Mouse (Mus musculus) lung, postnatal 0 days (tissue): ENCODE measurements around the gene Hist1h4a. TPM values are rescaled to one million over a fixed set of nuclear protein-coding genes. Genes with fewer than 3 reads are reported as not detected.
"Not testable (repeated sequence)": the region's sequence is repeated elsewhere in the genome, so short reads cannot be mapped to it uniquely, and the experiment has no call there.

Source experiments
- ATAC-seq: fragments of 200-750 bp; cut with Nextera tagmentation; 2 replicates; pipeline ENCODE4 v1.8.0; 2017; ENCODE audit warnings: moderate library complexity
- DNase-seq: peaks from one replicate; pipeline ENCODE4 v3.0.0-alpha.2; 2016; ENCODE audit warnings: low spot score
- H3K27ac ChIP-seq: fragments of 300-500 bp; sonication (generic); 2 replicates; pipeline ENCODE4 v1.5.1; 2014; ENCODE audit warnings: antibody characterized with exemption, mild to moderate bottlenecking, low read length, mixed read lengths
- H3K27me3 ChIP-seq: fragments of 300-500 bp; sonication (generic); replicated peaks from 2 replicates; pipeline ENCODE4 v1.6.1; 2014; ENCODE audit warnings: low read length, mixed read lengths; ENCODE audit not compliant: insufficient read depth
- H3K36me3 ChIP-seq: fragments of 300-500 bp; sonication (generic); 2 replicates; pipeline ENCODE4 v1.6.1; 2014; ENCODE audit warnings: low read length, mixed read lengths; ENCODE audit not compliant: insufficient read depth
- H3K4me1 ChIP-seq: fragments of 300-500 bp; sonication (generic); 2 replicates; pipeline ENCODE4 v1.6.1; 2014; ENCODE audit warnings: antibody characterized with exemption, low read depth, low read length, mixed read lengths; ENCODE audit not compliant: insufficient read depth
- H3K4me2 ChIP-seq: fragments of 300-500 bp; sonication (generic); replicated peaks from 2 replicates; pipeline ENCODE4 v1.6.1; 2014; ENCODE audit warnings: low read depth, mild to moderate bottlenecking, low read length, moderate library complexity, mixed read lengths
- H3K4me3 ChIP-seq: fragments of 300-500 bp; sonication (generic); 2 replicates; pipeline ENCODE4 v1.5.1; 2014; ENCODE audit warnings: low read depth, low read length
- H3K9ac ChIP-seq: fragments of 300-500 bp; sonication (generic); replicated peaks from 2 replicates; pipeline ENCODE4 v1.6.1; 2014; ENCODE audit warnings: low read depth, mild to moderate bottlenecking
- H3K9me3 ChIP-seq: fragments of 300-500 bp; sonication (generic); 2 replicates; pipeline ENCODE4 v1.6.1; 2016; ENCODE audit warnings: low read length, mixed read lengths
- CTCF ChIP-seq: IDR thresholded peaks from 2 replicates; pipeline ENCODE4 v1.5.1; 2016; ENCODE audit warnings: antibody characterized with exemption, mild to moderate bottlenecking
- EP300 ChIP-seq: IDR thresholded peaks from 2 replicates; pipeline ENCODE4 v1.6.1; 2016; ENCODE audit warnings: antibody characterized with exemption, mild to moderate bottlenecking, control low read depth
- WGBS: fragments of 180-500 bp; shearing (Covaris S2); extraction: QIAGEN DNeasy Blood & Tissue Kit; methylation state at CpG from one replicate; pipeline ENCODE4 v1.1.7; 2014; 5-methylcytosine and 5-hydroxymethylcytosine counted together
- polyA plus RNA-seq: library from polyadenylated mRNA; unstranded; fragments of >200 nt; fragmentation: Nextera tagmentation; extraction: Ambion mirVana; gene quantifications from 2 replicates; pipeline ENCODE4 v1.2.1, GENCODE M21; 2015

The Hist1h4a gene
- polyA plus RNA-seq, 1 experiment from 2014 or later: 0.26 TPM

GRCm38 (mm10) chr13:23764324-23765171 is 3.5 kb upstream of the Hist1h4a start:
- no peak for TF ChIP-seq CTCF
- TF ChIP-seq EP300: no peak
- no peaks in the 10 kb centered on the region for H3K27me3 ChIP-seq
- peaks cover 12% of the 10 kb centered on the region for H3K4me1 ChIP-seq
- WGBS: 38% methylated on average over 10 of the region's 12 CpGs
- peak overlapping the region; percentile 64; the same call in 1 of the 2 replicates for H3K9ac ChIP-seq
- H3K4me3 ChIP-seq: no peak overlapping the region
- no peak overlapping the region for H3K27ac ChIP-seq
- H3K36me3 ChIP-seq: no peaks in the 10 kb centered on the region
- H3K9me3 ChIP-seq: no peaks in the 10 kb centered on the region
- DNase-seq (no peak), ATAC-seq (no peak)
- H3K4me2 ChIP-seq: peak overlapping the region; percentile 75

GRCm38 (mm10) chr13:23763586-23764323 is 2.7 kb upstream of the Hist1h4a start, which contains the start of gene Hist1h1a:
TSS of gene Hist1h1a (plus strand) at chr13:23763666.
- 3% methylated on average over 34 of the region's 34 CpGs for WGBS
- ATAC-seq: peak; percentile 68

GRCm38 (mm10) chr13:23763242-23763585 is 2.2 kb upstream of the Hist1h4a start:
- H3K27ac ChIP-seq: peak overlapping the region; percentile 81
- peak; percentile 47 for DNase-seq
- 0 out of 2 replicates have a peak overlapping the region, but pooled peaks have one; percentile 13 for H3K9ac ChIP-seq
- peak overlapping the region; percentile 49 for H3K4me3 ChIP-seq
- no peaks in the 10 kb centered on the region for H3K36me3 ChIP-seq
- no peaks in the 10 kb centered on the region for H3K9me3 ChIP-seq
- ATAC-seq: no peak
- TF ChIP-seq EP300: no peak
- no peak for TF ChIP-seq CTCF
- no peaks in the 10 kb centered on the region for H3K27me3 ChIP-seq
- 1% methylated on average over 10 of the region's 10 CpGs for WGBS
- H3K4me2 ChIP-seq: peak overlapping the region; percentile 75
- peaks cover 12% of the 10 kb centered on the region for H3K4me1 ChIP-seq

More at GRCm38 (mm10) chr13:23763586-23764323, 2.7 kb upstream of the Hist1h4a start, which contains the start of gene Hist1h1a:
- H3K27ac ChIP-seq: peak within 1 kb of the TSS; percentile 81
- peak; percentile 98 for DNase-seq
- H3K9ac ChIP-seq: peak within 1 kb of the TSS; percentile 64
- H3K9me3 ChIP-seq: no peaks in the 10 kb centered on the region
- no peak; the same call in 1 of the 2 replicates for TF ChIP-seq EP300
- TF ChIP-seq CTCF: no peak
- no peaks in the 10 kb centered on the region for H3K36me3 ChIP-seq
- peak within 1 kb of the TSS; percentile 49 for H3K4me3 ChIP-seq
- peaks cover 12% of the 10 kb centered on the region for H3K4me1 ChIP-seq
- H3K4me2 ChIP-seq: peak within 1 kb of the TSS; percentile 75
- H3K27me3 ChIP-seq: no peaks in the 10 kb centered on the region

- H3K27ac ChIP-seq: peak within 1 kb of the TSS; percentile 81
- H3K4me3 ChIP-seq: peak within 1 kb of the TSS; percentile 49
- DNase-seq (peak; percentile 98), ATAC-seq (peak; percentile 59)
- not testable (repeated sequence) for H3K36me3 ChIP-seq, H3K27me3 ChIP-seq, H3K9me3 ChIP-seq
- peaks cover 12% of the 10 kb centered on the region for H3K4me1 ChIP-seq
- WGBS: 3% methylated on average over 26 of the region's 52 CpGs
- peak within 1 kb of the TSS; percentile 35 for H3K9ac ChIP-seq
- H3K4me2 ChIP-seq: peak within 1 kb of the TSS; percentile 75
Observed at GRCm38 (mm10) chr13:23761871-23762821, 1.1 kb upstream of the Hist1h4a start, which contains the start of gene Hist1h3a. TSS of gene Hist1h3a (minus strand) at chr13:23762386.

DNA sequence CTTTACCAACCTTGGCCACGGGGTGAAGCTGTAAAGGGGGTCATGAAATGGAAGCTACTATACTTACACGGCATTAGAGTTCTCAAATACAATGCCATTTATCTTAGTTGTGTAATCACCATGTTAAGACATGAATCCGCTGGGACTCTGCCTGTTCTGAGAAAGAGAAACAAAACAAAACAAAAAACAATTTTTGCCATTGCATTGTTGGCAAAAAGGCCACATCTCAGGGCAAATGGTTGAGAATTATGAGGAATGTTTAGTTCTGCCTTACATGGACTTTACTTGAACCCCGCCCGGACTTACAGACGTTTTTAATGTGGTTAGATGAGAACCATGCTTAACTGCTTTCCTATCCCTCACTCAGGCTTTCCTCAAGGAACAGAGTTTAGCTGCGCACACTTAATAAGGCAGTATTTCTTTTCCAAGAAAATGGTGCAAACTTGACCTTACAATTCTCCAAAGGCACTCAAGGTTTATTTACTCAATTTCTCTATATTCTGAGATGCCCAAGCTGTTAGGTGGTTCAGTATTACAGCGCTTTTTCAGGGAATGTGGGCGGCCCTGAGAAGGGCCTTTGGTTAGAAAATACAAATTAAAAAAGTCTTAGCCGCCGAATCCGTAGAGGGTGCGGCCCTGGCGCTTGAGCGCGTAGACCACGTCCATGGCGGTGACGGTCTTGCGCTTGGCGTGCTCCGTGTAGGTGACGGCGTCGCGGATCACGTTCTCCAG is 624 bp downstream of the Hist1h4a start:
- peak overlapping the region; percentile 81 for H3K27ac ChIP-seq
- TF ChIP-seq CTCF (peak; percentile 44), EP300 (no peak)
- no peaks in the 10 kb centered on the region for H3K9me3 ChIP-seq
- peak overlapping the region; percentile 34; the same call in 1 of the 2 replicates for H3K9ac ChIP-seq
- H3K4me1 ChIP-seq: peaks cover 12% of the 10 kb centered on the region
- no peaks in the 10 kb centered on the region for H3K36me3 ChIP-seq
- DNase-seq (peak; percentile 81), ATAC-seq (peak; percentile 1; the same call in 1 of the 2 replicates)
- peak overlapping the region; percentile 75 for H3K4me2 ChIP-seq
- H3K4me3 ChIP-seq: peak overlapping the region; percentile 49
- no peaks in the 10 kb centered on the region for H3K27me3 ChIP-seq
- WGBS: 2% methylated on average over 20 of the region's 27 CpGs
